Mouse (Mus musculus) kidney, postnatal 0 days (tissue): ENCODE measurements around the gene Rpl10. TPM values are rescaled to one million over a fixed set of nuclear protein-coding genes. Genes with fewer than 3 reads are reported as not detected.
A peak's percentile ranks its signal among the peaks of the same experiment; 100 is the strongest.

Experiments
- ATAC-seq: fragments of 200-750 bp; cut with Nextera tagmentation; replicated peaks from 2 replicates; pipeline ENCODE4 v1.8.0; 2017; ENCODE audit warnings: low read depth, moderate number of reproducible peaks, moderate TSS enrichment, moderate library complexity; ENCODE audit not compliant: low FRiP score
- DNase-seq: peaks from one replicate; pipeline ENCODE4 v3.0.0-alpha.2; 2016; ENCODE audit warnings: low spot score
- H3K27ac ChIP-seq: fragments of 300-500 bp; sonication (generic); 2 replicates; pipeline ENCODE4 v1.5.1; 2014; ENCODE audit warnings: mild to moderate bottlenecking
- H3K27me3 ChIP-seq: fragments of 300-500 bp; sonication (generic); 2 replicates; pipeline ENCODE4 v1.6.1; 2014; ENCODE audit warnings: low read length, mixed read lengths; ENCODE audit not compliant: insufficient read depth
- H3K36me3 ChIP-seq: fragments of 300-500 bp; sonication (generic); 2 replicates; pipeline ENCODE4 v1.6.1; 2014; ENCODE audit warnings: low read length, mixed read lengths; ENCODE audit not compliant: insufficient read depth
- H3K4me1 ChIP-seq: fragments of 300-500 bp; sonication (generic); replicated peaks from 2 replicates; pipeline ENCODE4 v1.6.1; 2014; ENCODE audit warnings: antibody characterized with exemption, low read length, mixed read lengths; ENCODE audit not compliant: insufficient read depth
- H3K4me2 ChIP-seq: fragments of 300-500 bp; sonication (generic); 2 replicates; pipeline ENCODE4 v1.6.1; 2014; ENCODE audit warnings: mild to moderate bottlenecking, low read length, moderate library complexity, mixed read lengths
- H3K4me3 ChIP-seq: fragments of 300-500 bp; sonication (generic); replicated peaks from 2 replicates; pipeline ENCODE4 v1.5.1; 2014; ENCODE audit warnings: low read depth, low read length
- H3K9ac ChIP-seq: fragments of 300-500 bp; sonication (generic); 2 replicates; pipeline ENCODE4 v1.6.1; 2014; ENCODE audit warnings: low read depth, low read length
- H3K9me3 ChIP-seq: fragments of 300-500 bp; sonication (generic); replicated peaks from 2 replicates; pipeline ENCODE4 v1.6.1; 2016; ENCODE audit warnings: low read length, inconsistent platforms, mixed read lengths
- CTCF ChIP-seq: IDR thresholded peaks from 2 replicates; pipeline ENCODE4 v1.5.1; 2016; ENCODE audit warnings: antibody characterized with exemption, low read depth, mild to moderate bottlenecking, moderate library complexity
- WGBS: fragments of 180-500 bp; shearing (Covaris S2); extraction: QIAGEN DNeasy Blood & Tissue Kit; methylation state at CpG from one replicate; pipeline ENCODE4 v1.1.7; 2014; 5-methylcytosine and 5-hydroxymethylcytosine counted together
- polyA plus RNA-seq: library from polyadenylated mRNA; unstranded; fragments of >200 nt; fragmentation: Nextera tagmentation; extraction: Ambion mirVana; gene quantifications from 2 replicates; pipeline ENCODE4 v1.2.1, GENCODE M21; 2015

Rpl10 gene
- polyA plus RNA-seq, 1 experiment from 2014 or later = 883 TPM

DNA sequence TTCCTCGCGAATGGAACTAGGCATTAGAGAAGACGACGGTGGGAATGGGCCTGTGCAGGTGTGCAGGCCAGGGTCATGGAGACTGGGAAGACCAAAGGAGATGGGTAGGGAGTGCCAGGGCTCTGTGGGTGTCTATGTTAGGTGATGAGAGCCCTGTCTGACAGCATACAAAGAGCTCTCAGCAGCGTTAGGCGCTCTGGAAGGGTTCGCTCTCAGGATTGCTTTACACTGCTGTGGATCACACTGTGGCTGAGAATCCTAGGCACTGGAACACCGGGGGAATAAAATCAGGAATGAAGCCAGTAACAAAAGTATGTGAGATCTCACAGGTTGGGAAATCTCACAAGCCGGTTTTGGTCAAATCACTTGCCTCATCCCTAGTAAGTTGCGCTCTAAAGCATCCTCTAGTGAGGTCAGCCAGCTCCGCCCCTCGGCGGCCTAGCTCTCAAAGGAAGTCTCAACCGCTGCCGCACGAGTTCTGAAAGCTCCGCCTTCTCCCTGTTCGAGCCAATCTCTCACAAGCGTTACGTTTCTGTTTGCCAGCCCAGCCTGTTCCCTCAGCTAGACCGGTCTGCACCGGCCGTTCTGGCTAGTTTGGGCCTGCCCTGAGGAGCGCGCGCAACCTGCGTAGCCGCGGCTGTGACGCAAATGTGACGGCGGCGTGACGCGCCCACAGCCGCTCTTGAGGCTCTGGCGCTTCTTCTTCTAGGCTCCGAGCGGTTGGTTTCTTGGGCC lies 16.3 kb upstream of the Rpl10 start, which contains the start of gene Emd:
TSS of gene Emd (plus strand) at position 535 of the 735 bp plus-strand sequence.
- no peak for TF ChIP-seq CTCF
- no peaks in the 10 kb centered on the region for H3K27me3 ChIP-seq
- peak within 1 kb of the TSS; percentile 74 for H3K4me2 ChIP-seq
- peak within 1 kb of the TSS; percentile 50 for H3K4me3 ChIP-seq
- DNase-seq (peak; percentile 97), ATAC-seq (peak; percentile 99)
- 38% methylated on average over 39 of the region's 39 CpGs for WGBS
- H3K36me3 ChIP-seq = no peaks in the 10 kb centered on the region
- H3K27ac ChIP-seq = peak within 1 kb of the TSS; percentile 86
- peak within 1 kb of the TSS; percentile 71 for H3K9ac ChIP-seq
- peaks cover 3% of the 10 kb centered on the region; the same call in 1 of the 2 replicates for H3K4me1 ChIP-seq
- no peaks in the 10 kb centered on the region for H3K9me3 ChIP-seq

DNA sequence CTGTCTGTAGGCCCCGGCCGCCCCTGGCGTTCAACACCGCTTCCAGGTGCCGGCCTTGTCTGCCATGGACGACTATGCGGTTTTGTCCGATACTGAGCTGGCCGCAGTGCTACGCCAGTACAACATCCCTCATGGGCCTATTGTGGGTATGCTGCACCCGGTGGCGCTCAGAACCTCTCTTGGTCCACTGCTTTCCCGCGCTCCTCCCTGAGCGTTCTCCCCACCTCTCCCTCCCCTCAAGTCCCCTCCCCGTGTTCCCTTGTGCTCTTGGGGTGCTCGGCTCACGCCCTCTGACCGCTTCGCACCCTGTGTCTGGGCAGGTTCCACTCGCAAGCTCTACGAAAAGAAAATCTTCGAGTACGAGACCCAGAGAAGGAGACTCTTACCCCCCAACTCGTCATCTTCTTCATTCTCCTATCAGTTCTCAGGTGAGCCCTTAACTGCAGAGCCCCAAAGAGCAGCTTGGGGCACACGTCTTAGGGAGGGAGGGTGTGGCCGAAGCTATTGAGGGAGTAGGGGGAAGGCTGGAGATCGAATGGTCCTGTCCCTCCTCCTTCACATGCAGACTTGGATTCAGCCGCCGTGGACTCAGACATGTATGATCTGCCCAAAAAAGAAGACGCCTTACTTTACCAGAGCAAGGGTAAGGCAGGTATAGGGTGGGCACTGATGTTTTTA lies 15.6 kb upstream of the Rpl10 start:
- peak; percentile 75 for ATAC-seq
- WGBS = 23% methylated on average over 31 of the region's 31 CpGs
- H3K36me3 ChIP-seq = no peaks in the 10 kb centered on the region
- peak overlapping the region; percentile 74 for H3K4me2 ChIP-seq
- no peak for DNase-seq
- H3K27ac ChIP-seq = peak overlapping the region; percentile 86
- no peaks in the 10 kb centered on the region for H3K9me3 ChIP-seq
- H3K27me3 ChIP-seq = no peaks in the 10 kb centered on the region
- peak overlapping the region; percentile 71 for H3K9ac ChIP-seq
- no peak for TF ChIP-seq CTCF
- H3K4me3 ChIP-seq = peak overlapping the region; percentile 50
- H3K4me1 ChIP-seq = peaks cover 3% of the 10 kb centered on the region; the same call in 1 of the 2 replicates

DNA sequence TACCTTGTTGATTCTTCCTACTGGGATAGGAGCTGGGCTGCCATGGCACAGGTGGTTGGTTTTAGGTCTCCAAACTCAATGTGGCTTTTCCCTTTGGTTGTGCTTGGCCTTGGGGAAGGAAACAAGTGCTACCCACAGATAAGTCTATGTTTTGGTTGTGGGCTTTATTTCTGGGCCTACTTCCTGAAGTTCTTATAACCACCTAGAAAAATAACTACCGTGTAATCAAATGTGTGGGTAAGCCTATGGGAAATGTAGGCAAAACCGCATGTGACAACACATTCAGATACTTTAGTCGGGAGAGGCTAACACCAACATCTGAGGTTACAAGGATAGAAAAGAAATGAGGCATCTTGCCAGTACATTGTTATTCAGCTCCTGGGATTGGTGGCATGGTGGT lies 12.9 kb upstream of the Rpl10 start:
- no peaks in the 10 kb centered on the region for H3K27me3 ChIP-seq
- 97% methylated on average over 3 of the region's 3 CpGs for WGBS
- H3K4me3 ChIP-seq = no peak overlapping the region
- H3K4me1 ChIP-seq = peaks cover 3% of the 10 kb centered on the region; the same call in 1 of the 2 replicates
- H3K27ac ChIP-seq = no peak overlapping the region
- H3K9me3 ChIP-seq = no peaks in the 10 kb centered on the region
- no peak for DNase-seq
- TF ChIP-seq CTCF = no peak
- H3K9ac ChIP-seq = no peak overlapping the region
- H3K36me3 ChIP-seq = no peaks in the 10 kb centered on the region
- ATAC-seq = no peak
- no peak overlapping the region for H3K4me2 ChIP-seq

DNA sequence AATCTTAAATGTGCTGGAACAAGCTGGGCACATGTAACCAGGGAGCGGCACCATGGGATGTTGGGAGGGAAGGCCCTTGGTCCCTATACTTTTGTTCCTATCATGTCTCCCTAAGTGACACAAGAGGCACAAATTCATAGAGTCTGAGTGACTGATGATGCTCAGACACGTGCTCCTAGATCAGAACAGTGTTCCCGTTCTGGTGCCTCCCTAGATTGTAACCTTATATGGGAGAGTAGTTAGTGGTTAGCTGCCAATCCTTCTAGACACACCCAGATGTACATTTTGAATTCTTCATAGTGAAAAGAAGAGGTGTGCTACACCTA lies 913 bp upstream of the Rpl10 start:
- H3K27me3 ChIP-seq = no peaks in the 10 kb centered on the region
- 34% methylated on average over 3 of the region's 3 CpGs for WGBS
- peak; percentile 78 for DNase-seq

DNA sequence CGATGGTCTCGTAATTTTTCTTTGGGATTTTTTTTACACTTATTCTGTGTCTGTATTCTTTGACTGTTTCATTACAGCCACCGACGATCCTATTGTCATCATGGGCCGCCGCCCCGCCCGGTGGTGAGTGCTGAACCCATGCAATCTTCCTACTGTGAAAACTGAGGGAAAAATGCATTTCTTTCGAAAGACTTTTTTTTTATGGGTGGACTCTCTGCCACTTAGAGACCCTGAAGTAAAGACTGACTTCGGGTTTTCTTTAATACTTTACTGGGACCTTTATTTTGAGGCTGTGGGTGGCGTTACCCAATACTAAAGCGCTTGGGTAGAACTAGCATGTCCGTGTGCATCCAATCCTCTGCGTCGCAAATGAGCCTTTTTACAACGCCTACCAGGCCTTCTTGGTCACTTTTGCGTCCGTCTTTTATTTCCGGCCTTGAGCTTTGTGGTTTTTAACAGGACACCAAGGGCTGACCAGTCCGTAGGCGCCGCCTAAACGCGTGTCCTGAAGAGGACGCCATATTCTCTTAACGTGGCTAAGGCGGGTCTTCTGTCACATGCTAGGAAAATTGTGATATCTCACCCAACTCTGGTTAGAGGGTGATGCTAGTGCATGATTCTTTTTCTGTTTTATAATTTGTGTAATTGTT lies 415 bp downstream of the Rpl10 start:
- Histone ChIP-seq H3K27ac (peak overlapping the region; percentile 73), H3K27me3 (no peaks in the 10 kb centered on the region), H3K36me3 (no peaks in the 10 kb centered on the region), H3K4me1 (no peaks in the 10 kb centered on the region), H3K4me3 (peak overlapping the region; percentile 50), H3K4me2 (peak overlapping the region; percentile 56), H3K9me3 (no peaks in the 10 kb centered on the region), H3K9ac (peak overlapping the region; percentile 71)
- ATAC-seq (no peak), DNase-seq (peak; percentile 61)
- TF ChIP-seq CTCF = no peak
- 23% methylated on average over 27 of the region's 27 CpGs for WGBS

More for the DNA sequence above, 913 bp upstream of the Rpl10 start:
- Histone ChIP-seq H3K4me1 (no peaks in the 10 kb centered on the region), H3K4me3 (0 out of 2 replicates have a peak overlapping the region, but pooled peaks have one; percentile 22), H3K27ac (peak overlapping the region; percentile 86), H3K9ac (no peak overlapping the region; the same call in 1 of the 2 replicates), H3K36me3 (no peaks in the 10 kb centered on the region), H3K9me3 (no peaks in the 10 kb centered on the region), H3K4me2 (peak overlapping the region; percentile 54)
- no peak for TF ChIP-seq CTCF
- ATAC-seq = peak; percentile 42

DNA sequence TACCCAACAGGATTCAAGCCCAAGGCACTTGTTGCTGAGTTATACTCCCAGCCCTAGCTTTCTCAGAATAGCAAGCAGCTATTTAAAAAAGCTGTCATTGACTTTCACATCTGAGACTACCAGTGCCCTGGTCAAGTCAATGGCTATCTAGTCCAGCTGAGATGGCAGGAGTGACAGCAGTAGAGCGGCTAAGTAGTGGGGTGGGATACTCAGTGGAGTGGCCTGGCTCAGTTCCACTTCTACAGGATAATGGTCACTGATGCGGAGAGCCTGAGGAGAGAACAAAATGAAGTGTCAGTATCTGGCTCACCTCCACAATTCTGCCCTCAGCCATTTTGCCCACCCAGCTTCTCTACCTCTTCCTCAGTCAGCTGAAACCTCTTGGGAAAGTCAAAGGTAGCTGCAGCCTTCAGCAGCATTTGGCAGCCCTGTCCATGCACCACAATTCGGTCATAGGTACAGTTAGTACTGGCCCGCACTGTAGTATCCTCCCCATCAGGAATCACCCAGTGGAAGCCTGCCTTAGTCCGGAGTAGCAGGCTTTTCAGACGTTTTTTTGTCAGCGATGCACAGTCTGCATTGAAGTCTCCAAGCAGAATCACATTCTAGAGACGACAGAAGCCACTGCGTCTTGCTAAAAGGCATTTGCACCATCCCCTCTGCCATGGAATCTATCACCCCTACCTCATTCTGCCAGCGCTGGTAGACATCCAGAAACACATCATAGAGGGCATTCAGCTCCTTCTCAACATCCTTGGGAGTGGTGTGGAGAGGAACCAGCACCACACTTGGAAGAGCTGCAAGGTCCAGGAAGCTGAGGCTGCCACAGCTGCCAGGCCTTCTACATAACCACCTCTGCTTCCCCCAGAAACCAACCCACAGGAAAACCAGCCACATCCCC lies 3.1 kb downstream of the Rpl10 start:
- Histone ChIP-seq H3K4me1 (no peaks in the 10 kb centered on the region), H3K9me3 (no peaks in the 10 kb centered on the region), H3K36me3 (no peaks in the 10 kb centered on the region), H3K27ac (no peak overlapping the region), H3K4me2 (no peak overlapping the region), H3K27me3 (no peaks in the 10 kb centered on the region), H3K4me3 (no peak overlapping the region), H3K9ac (no peak overlapping the region)
- ATAC-seq (no peak), DNase-seq (no peak)
- 42% methylated on average over 10 of the region's 10 CpGs for WGBS
- TF ChIP-seq CTCF = no peak
